Mouse (Mus musculus) right cerebral cortex, postnatal 4 days (tissue): ENCODE results near the gene Duxbl2.
"Not testable (repeated sequence)": the region's sequence is repeated elsewhere in the genome, so short reads cannot be mapped to it uniquely, and the experiment has no call there.

ENCODE experiments used
- DNase-seq: peaks from one replicate; pipeline ENCODE4 v3.0.0-alpha.2; 2022

Gene Duxbl2

GRCm38 (mm10) chr14:26118150-26118549, at the start of gene Duxbl2:
TSS of gene Duxbl2 (plus strand) at chr14:26118349.
- not testable (repeated sequence) for DNase-seq

GRCm38 (mm10) chr14:26076620-26077390, 41.3 kb upstream of the Duxbl2 start:
- not testable (repeated sequence) for DNase-seq

GRCm38 (mm10) chr14:26081216-26081615, 36.9 kb upstream of the Duxbl2 start, which contains the start of gene Cphx2:
TSS of gene Cphx2 (plus strand) at chr14:26081516.
- not testable (repeated sequence) for DNase-seq

- not testable (repeated sequence) for DNase-seq
Measured at GRCm38 (mm10) chr14:26081997-26082396, 36.2 kb upstream of the Duxbl2 start, which contains the start of gene Cphx3. TSS of gene Cphx3 (plus strand) at chr14:26082297.

GRCm38 (mm10) chr14:26097622-26098021, 20.5 kb upstream of the Duxbl2 start:
- DNase-seq = not testable (repeated sequence)

- not testable (repeated sequence) for DNase-seq
Measured at GRCm38 (mm10) chr14:26118550-26119000, 426 bp downstream of the Duxbl2 start.

GRCm38 (mm10) chr14:26119095-26119494, 946 bp downstream of the Duxbl2 start:
- not testable (repeated sequence) for DNase-seq

GRCm38 (mm10) chr14:26147095-26147494, 28.9 kb downstream of the Duxbl2 start:
- not testable (repeated sequence) for DNase-seq

- DNase-seq = not testable (repeated sequence)
Measured at GRCm38 (mm10) chr14:26156032-26156431, 37.9 kb downstream of the Duxbl2 start.

- not testable (repeated sequence) for DNase-seq
Measured at GRCm38 (mm10) chr14:26161156-26161555, 43.0 kb downstream of the Duxbl2 start.

GRCm38 (mm10) chr14:26162423-26162822, 44.3 kb downstream of the Duxbl2 start:
- DNase-seq = not testable (repeated sequence)

GRCm38 (mm10) chr14:26165266-26165665, 47.1 kb downstream of the Duxbl2 start:
- DNase-seq = not testable (repeated sequence)

GRCm38 (mm10) chr14:26173955-26174354, 55.8 kb downstream of the Duxbl2 start:
- DNase-seq = not testable (repeated sequence)

GRCm38 (mm10) chr14:26175028-26175427, 56.9 kb downstream of the Duxbl2 start:
- DNase-seq = not testable (repeated sequence)
